Mouse (Mus musculus): Measurements from ENCODE around the gene Plekhn1.
A peak's percentile ranks its signal among the peaks of the same experiment; 100 is the strongest.

Gene Plekhn1

DNA sequence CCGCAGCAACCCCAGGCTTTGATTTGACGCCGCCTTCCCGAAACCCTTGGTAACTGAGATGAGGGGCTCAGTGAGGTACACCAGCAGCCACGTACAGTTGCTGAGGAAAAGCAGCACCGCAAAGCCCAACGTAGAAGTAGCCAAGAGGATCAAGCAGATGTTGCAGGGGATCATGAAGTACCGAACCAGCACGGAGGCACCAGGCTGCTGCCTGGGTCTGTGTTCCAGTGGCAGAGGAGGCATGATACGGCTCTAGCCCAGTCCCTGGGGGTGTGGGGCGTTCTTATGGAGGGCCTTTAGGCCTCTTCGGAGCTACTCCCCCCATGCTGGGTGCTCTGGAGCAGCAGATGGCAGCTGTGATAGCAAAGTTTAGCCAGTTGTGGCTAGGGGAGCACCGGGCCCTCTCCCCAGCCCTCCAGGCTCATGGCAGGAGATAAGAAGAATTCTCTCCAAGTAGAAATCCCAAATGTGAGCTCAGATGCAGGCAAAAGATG is 49.2 kb downstream of the Plekhn1 start:
- DNase-seq (ENCODE audit: low read depth, low spot score), result no peak

DNA sequence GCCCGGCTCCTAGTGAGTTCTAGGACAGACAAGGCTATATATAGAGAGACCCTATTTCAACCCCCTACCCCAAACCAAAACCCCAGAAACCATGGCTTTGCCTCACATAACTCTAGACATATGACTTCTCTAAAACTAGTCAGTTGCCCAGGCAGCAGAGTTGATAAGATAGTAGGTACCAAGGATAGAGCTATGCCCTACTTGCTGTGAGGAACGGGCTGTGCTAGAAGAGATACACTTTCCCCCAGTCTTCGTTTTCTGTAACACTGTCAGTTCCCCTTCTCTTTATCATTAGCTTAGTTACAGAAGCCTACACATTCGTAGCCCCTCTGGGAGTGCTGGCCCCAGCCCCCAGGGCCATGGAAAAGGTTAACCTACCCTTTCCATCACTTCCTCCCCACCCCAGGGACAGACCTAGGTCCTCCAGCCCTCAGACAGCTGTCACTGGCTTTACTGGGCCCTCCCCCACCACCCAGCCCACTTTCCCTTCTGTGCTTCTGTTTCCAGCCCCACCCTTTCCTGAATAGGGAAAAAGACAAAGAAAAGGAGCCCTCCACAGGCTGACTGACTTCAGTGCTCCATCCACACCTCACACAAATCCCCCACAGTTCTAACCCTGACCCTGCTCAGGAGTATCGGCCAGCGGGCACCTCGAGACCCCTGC is 50.2 kb downstream of the Plekhn1 start:
- DNase-seq (ENCODE audit: low read depth, low spot score), result peak; percentile 76

DNA sequence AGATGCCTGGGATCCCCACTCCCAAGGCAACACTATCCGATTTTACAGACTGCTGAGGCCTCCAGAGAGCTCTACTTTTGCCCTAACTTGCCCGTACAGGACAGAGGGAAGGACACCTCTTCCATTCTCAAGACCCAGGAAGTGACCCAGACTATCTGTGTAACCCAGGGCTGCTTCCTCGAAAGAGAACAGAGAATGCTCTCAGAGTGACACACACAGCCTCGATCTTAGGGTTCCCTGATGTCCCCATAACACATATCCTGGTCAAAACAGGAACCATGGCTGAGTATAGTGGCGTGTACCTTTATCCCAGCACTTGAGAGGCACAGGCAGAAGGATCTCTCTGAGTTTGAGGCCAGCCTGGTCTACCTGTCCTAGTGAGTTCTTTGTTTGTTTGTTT is 50.9 kb downstream of the Plekhn1 start:
- no peak for DNase-seq (ENCODE audit: low read depth, low spot score)

DNA sequence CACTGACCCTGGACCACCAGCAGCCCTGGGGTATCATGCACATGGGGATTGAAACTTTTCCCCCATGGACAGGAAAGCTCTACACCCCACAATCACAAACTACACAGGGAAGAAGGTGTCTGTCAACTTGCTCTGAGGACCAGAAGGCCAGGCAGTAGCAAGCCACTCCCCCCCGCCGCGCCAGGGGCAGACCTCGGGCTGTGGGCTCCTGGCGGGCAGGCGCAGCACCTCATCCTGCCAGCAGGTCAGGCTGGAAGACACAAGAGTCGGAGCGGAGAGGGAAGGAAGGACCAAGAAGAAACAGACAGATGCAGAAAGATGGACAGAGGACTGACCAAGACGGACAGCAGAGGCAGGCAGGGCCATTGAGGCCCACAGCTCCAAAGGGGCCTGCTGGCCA is 57.0 kb downstream of the Plekhn1 start:
- DNase-seq (ENCODE audit: low read depth, low spot score), result peak; percentile 37

DNA sequence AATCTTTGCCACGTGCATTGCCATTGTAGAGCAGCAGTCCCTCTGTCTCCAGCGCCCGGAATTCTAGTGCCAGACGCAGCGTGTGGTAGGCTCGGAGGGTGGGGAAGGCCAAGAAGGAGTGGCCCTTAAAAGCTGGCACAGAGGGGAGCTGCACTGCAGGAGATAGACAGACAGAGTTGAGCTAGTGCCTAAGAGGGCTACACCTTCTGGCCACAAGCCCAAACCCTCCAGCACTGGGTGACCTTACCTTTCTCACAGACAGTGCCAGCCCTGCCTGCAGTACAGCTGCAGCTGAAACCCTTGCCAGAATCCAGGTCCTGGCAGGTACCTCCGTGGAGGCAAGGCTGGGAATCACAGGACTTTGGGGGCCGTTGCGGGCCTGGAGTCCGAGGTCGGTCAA is 62.8 kb downstream of the Plekhn1 start:
- no peak for DNase-seq (ENCODE audit: low read depth, low spot score)

All from ES-CJ7 (cell line).